Mouse (Mus musculus): ENCODE results near the gene Slc12a4.

DNA sequence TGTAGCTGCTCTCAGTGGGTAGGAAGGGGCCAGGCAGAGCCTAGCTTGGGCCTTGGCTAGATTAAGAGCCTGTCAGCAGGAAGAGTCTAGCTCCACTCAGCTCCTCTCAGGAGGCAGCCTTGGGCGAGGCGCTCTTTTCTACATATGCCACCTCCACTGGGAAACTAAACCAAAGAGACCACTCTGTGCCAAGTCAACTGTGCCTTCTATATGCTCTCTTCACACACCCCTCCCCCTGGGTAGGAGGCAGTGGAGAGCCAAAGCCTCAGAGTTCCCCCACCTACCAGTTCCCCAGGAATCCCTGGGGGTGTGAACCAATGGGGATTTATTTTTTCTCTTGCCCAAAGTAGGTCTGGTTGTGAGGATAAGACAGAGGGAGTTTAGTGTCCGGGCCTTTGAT is 34.6 kb downstream of the Slc12a4 start:
- TF ChIP-seq CTCF (IDR thresholded peaks at IDR 0.05; ENCODE audit: extremely low read depth, insufficient read length, insufficient replicate concordance, low read depth, low read length) (no peak), POLR2A (IDR thresholded peaks at IDR 0.05; ENCODE audit: low read depth, low read length) (no peak)

Measured in small intestine, adult 2 months (tissue).